Mouse (Mus musculus) myocyte (in vitro differentiated cells): ENCODE data around the gene Car5a. TPM values are rescaled to one million over a fixed set of nuclear protein-coding genes. Genes with fewer than 3 reads are reported as not detected.
A peak's percentile ranks its signal among the peaks of the same experiment; 100 is the strongest.

Source experiments
- H3K27me3 ChIP-seq: one replicate; pipeline ENCODE4 v1.6.1; 2011; ENCODE audit not compliant: control insufficient read depth, insufficient read depth, insufficient read length
- H3K36me3 ChIP-seq: one replicate; pipeline ENCODE4 v1.6.1; 2011; ENCODE audit not compliant: control insufficient read depth, insufficient read depth
- H3K4me2 ChIP-seq: one replicate; pipeline ENCODE4 v1.6.1; 2011; ENCODE audit warnings: low read depth, control low read depth
- H3K4me3 ChIP-seq: one replicate; pipeline ENCODE4 v1.5.1; 2011; ENCODE audit warnings: mild to moderate bottlenecking, control low read depth, moderate library complexity
- H3K79me2 ChIP-seq: one replicate; pipeline ENCODE4 v1.6.1; 2011; ENCODE audit not compliant: control insufficient read depth, insufficient read depth
- H3ac ChIP-seq: one replicate; pipeline ENCODE4 v1.6.1; 2011; ENCODE audit not compliant: control insufficient read depth, insufficient read length
- CEBPB ChIP-seq: IDR thresholded peaks from 2 replicates; pipeline ENCODE4 v1.6.1; 2011; ENCODE audit warnings: mild to moderate bottlenecking, moderate library complexity; ENCODE audit not compliant: poor library complexity, insufficient read depth, severe bottlenecking
- E2F4 ChIP-seq: IDR thresholded peaks from one replicate; pipeline ENCODE4 v1.6.1; 2011; ENCODE audit warnings: mild to moderate bottlenecking, control low read depth, moderate library complexity; ENCODE audit not compliant: insufficient read depth
- MAX ChIP-seq: IDR thresholded peaks from one replicate; pipeline ENCODE4 v1.6.1; 2011; ENCODE audit warnings: low read depth, mild to moderate bottlenecking, control low read depth
- MYOD1 ChIP-seq, 3 experiments: IDR thresholded peaks; one replicate each; pipeline ENCODE4 v1.6.1; 2011; ENCODE audit warnings: control low read depth in 2 of 3, low read depth in 2 of 3, mild to moderate bottlenecking in 2 of 3, moderate library complexity in 1 of 3; ENCODE audit not compliant: insufficient read length in 2 of 3, control insufficient read depth in 1 of 3
- MYOG ChIP-seq, 3 experiments: IDR thresholded peaks; one replicate each; pipeline ENCODE4 v1.6.1; 2011; ENCODE audit warnings: control low read depth in 2 of 3, low read depth in 2 of 3, mild to moderate bottlenecking in 2 of 3; ENCODE audit not compliant: insufficient read length in 2 of 3, control insufficient read depth in 1 of 3, insufficient read depth in 1 of 3
- POLR2A ChIP-seq: IDR thresholded peaks from one replicate; pipeline ENCODE4 v1.6.1; 2011; ENCODE audit warnings: low read depth, mild to moderate bottlenecking, control low read depth, moderate library complexity; ENCODE audit not compliant: insufficient read length
- POLR2AphosphoS2 ChIP-seq: IDR thresholded peaks from one replicate; pipeline ENCODE4 v1.6.1; 2011; ENCODE audit warnings: low read depth, control low read depth; ENCODE audit not compliant: insufficient read length
- REST ChIP-seq: IDR thresholded peaks from one replicate; pipeline ENCODE4 v1.6.1; 2011; ENCODE audit warnings: mild to moderate bottlenecking, control low read depth, moderate library complexity; ENCODE audit not compliant: insufficient read depth, insufficient read length
- SRF ChIP-seq: IDR thresholded peaks from one replicate; pipeline ENCODE4 v1.6.1; 2011; ENCODE audit warnings: low read depth; ENCODE audit not compliant: control insufficient read depth, insufficient read length
- TCF12 ChIP-seq: IDR thresholded peaks from one replicate; pipeline ENCODE4 v1.6.1; 2011; ENCODE audit warnings: mild to moderate bottlenecking, control low read depth; ENCODE audit not compliant: poor library complexity, insufficient read depth, severe bottlenecking
- TCF3 ChIP-seq: IDR thresholded peaks from one replicate; pipeline ENCODE4 v1.6.1; 2011; ENCODE audit warnings: low read depth, control low read depth; ENCODE audit not compliant: insufficient read length
- USF1 ChIP-seq: IDR thresholded peaks from one replicate; pipeline ENCODE4 v1.6.1; 2011; ENCODE audit warnings: low read depth, mild to moderate bottlenecking, control low read depth, moderate library complexity
- polyA plus RNA-seq: library from polyadenylated mRNA; unstranded; fragments of >200 nt; fragmentation: generic; extraction: Trizol; gene quantifications from one replicate; pipeline ENCODE4 v1.2.1, GENCODE M21; 2012; ENCODE audit warnings: missing spikeins

Car5a gene
- polyA plus RNA-seq, 1 experiment: not detected

DNA sequence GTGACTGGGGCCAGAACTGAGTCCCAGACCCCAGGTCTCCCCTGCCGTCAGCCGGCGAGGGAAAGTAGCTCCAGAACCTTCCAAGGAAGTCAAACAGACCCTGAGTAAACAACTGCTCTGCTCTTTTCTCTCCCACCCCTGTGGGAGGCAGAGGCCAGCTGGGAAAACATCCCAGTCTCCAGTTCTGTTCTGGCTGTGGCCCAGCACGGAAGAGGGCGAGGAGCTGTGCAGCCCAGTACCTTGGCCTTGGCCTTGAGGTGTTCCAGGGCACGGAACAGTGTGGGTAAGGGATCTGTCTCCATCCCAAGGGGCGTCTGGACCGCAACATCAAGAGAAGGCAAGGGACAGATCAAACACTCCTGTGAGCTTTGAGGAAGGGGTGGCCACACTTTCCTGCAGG lies 22.6 kb downstream of the Car5a start:
- H3K4me2 ChIP-seq: no peak overlapping the region
- H3K27me3 ChIP-seq: no peaks in the 10 kb centered on the region
- TF ChIP-seq CEBPB: no peak
- peak in 1 of 3 experiments; percentile 37 for TF ChIP-seq MYOG (IDR thresholded peaks at IDR 0.05; ENCODE audit: control insufficient read depth in 1 of 3, insufficient read depth in 1 of 3, insufficient read length in 2 of 3, low read depth in 2 of 3)
- peak in 1 of 3 experiments; percentile 22 for TF ChIP-seq MYOD1 (IDR thresholded peaks at IDR 0.05; ENCODE audit: control insufficient read depth in 1 of 3, insufficient read length in 2 of 3, low read depth in 2 of 3)
- no peak overlapping the region for H3ac ChIP-seq
- H3K79me2 ChIP-seq: no peaks in the 10 kb centered on the region
- no peaks in the 10 kb centered on the region for H3K36me3 ChIP-seq
- H3K4me3 ChIP-seq: no peak overlapping the region

DNA sequence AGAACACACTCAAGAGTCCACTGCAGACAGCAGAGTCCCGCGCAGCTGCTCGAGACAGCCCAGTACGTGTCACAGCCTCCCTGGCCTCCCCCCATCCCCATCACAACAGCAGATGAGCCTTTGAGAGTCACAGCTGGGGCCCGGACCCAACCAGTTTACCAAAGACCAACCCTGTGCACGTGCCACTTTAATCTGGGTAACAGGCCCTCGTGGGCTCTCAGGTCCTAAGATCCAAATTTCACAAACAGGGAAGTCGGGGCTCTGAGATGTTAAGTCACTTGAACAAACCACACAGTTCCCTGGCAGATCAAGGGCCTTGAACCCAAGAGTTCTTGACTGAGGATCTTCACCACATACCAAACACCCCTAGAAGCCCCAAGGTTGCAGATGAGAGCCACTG lies 23.1 kb downstream of the Car5a start:
- no peak overlapping the region for H3ac ChIP-seq
- no peaks in the 10 kb centered on the region for H3K27me3 ChIP-seq
- no peak overlapping the region for H3K4me3 ChIP-seq
- no peaks in the 10 kb centered on the region for H3K36me3 ChIP-seq
- H3K4me2 ChIP-seq: no peak overlapping the region
- TF ChIP-seq POLR2A: no peak
- TF ChIP-seq MYOG (IDR thresholded peaks at IDR 0.05; ENCODE audit: control insufficient read depth in 1 of 3, insufficient read depth in 1 of 3, insufficient read length in 2 of 3, low read depth in 2 of 3): no peak
- no peak for TF ChIP-seq TCF12
- TF ChIP-seq SRF: no peak
- no peak for TF ChIP-seq POLR2AphosphoS2
- no peaks in the 10 kb centered on the region for H3K79me2 ChIP-seq

DNA sequence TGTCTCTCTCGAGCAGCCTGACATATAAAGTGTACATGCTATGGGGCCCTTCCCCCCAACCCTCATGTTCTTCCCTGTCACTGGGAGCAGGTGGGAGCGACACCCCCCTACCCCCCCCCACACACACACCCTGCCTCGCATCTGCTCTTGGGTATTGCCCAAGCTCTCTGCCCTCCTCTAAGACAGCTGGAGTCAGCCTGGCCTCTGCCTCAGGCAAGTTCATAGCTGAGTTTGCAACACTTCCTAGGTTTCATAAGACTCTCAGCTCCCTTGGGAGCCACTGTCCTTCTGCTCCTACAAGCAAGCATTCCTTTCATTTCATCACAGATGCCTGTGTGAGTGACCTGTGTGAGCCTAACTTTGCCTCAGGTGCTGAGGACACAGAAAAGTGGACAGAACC lies 25.0 kb downstream of the Car5a start:
- Histone ChIP-seq H3K36me3 (no peaks in the 10 kb centered on the region), H3K27me3 (no peaks in the 10 kb centered on the region), H3K4me3 (no peak overlapping the region), H3K4me2 (no peak overlapping the region), H3K79me2 (no peaks in the 10 kb centered on the region), H3ac (no peak overlapping the region)
- TF ChIP-seq REST (no peak), POLR2AphosphoS2 (no peak), TCF12 (peak; percentile 46), POLR2A (no peak), TCF3 (peak; percentile 80), E2F4 (no peak), SRF (no peak), MAX (no peak), MYOD1 (IDR thresholded peaks at IDR 0.05; ENCODE audit: control insufficient read depth in 1 of 3, insufficient read length in 2 of 3, low read depth in 2 of 3) (peak in 2 of 3 experiments; percentile 83 to 91), CEBPB (peak; percentile 60; the same call in 1 of the 2 replicates), USF1 (no peak), MYOG (IDR thresholded peaks at IDR 0.05; ENCODE audit: control insufficient read depth in 1 of 3, insufficient read depth in 1 of 3, insufficient read length in 2 of 3, low read depth in 2 of 3) (peak in 2 of 3 experiments; percentile 86 to 93)

DNA sequence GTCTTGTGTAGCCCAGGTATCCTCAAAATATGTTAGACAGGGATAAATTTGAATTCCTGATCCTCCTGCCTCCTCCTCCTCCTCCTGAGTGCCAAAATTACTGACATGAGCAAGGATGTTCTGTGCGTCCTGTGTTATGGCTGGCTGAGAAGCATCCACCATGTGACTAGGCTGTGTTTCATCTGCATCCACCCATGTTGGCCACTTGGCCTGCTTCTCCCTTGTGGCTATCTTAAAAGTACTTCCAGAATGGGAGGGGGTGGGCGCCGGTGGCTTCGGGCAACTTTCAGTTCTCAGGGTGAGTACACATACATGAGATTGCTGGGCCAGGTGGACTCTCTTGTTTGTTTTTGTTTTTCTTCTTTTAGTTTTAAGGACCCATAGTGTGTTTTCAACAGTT lies 25.5 kb downstream of the Car5a start:
- Histone ChIP-seq H3K79me2 (no peaks in the 10 kb centered on the region), H3K4me2 (peak overlapping the region; percentile 12), H3K4me3 (no peak overlapping the region), H3ac (no peak overlapping the region), H3K36me3 (no peaks in the 10 kb centered on the region), H3K27me3 (no peaks in the 10 kb centered on the region)
- TF ChIP-seq USF1 (peak; percentile 12), TCF12 (no peak), POLR2A (no peak), CEBPB (no peak)

DNA sequence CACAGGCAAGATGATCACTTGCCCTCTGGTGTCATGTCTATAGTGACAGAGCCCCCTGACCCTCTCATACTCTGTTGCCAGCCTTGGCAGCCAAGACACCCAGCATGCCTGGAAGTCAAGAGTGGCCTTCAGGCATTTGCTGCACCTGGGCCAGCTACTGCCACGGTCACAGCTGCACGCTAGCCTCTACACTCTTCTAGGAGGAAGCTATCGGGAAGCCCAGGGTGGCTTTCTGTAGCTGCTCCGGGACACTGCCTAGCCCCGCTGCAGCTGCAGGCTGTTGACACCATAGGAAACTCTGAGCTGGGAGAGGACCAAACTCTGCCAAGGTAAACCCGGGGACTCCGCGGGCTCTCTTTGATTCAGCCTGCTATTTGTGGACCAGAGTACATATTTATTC lies 31.3 kb downstream of the Car5a start:
- no peaks in the 10 kb centered on the region for H3K27me3 ChIP-seq
- no peaks in the 10 kb centered on the region for H3K79me2 ChIP-seq
- TF ChIP-seq MAX (no peak), CEBPB (no peak), MYOG (IDR thresholded peaks at IDR 0.05; ENCODE audit: control insufficient read depth in 1 of 3, insufficient read depth in 1 of 3, insufficient read length in 2 of 3, low read depth in 2 of 3) (peak in 1 of 3 experiments; percentile 31), USF1 (no peak), SRF (no peak)
- H3K4me2 ChIP-seq: no peak overlapping the region
- H3ac ChIP-seq: no peak overlapping the region
- H3K4me3 ChIP-seq: no peak overlapping the region
- no peaks in the 10 kb centered on the region for H3K36me3 ChIP-seq
